Mouse (Mus musculus): ENCODE results near the gene Ccdc14. TPM values are rescaled to one million over a fixed set of nuclear protein-coding genes. Genes with fewer than 3 reads are reported as not detected.
"Not testable (repeated sequence)": the region's sequence is repeated elsewhere in the genome, so short reads cannot be mapped to it uniquely, and the experiment has no call there.

Gene Ccdc14
- polyA plus RNA-seq, 1 experiment: 1.1 TPM

GRCm38 (mm10) chr16:34706019-34706418 lies 15.6 kb downstream of the Ccdc14 start:
- no peak for DNase-seq (ENCODE audit: low read depth in 1 of 2, low spot score in 2 of 2)
- no peak overlapping the region for H3K4me3 ChIP-seq (ENCODE audit: extremely low read depth, insufficient read depth, insufficient read length)
- no peaks in the 10 kb centered on the region for H3K36me3 ChIP-seq (ENCODE audit: control insufficient read depth, insufficient read depth, low read length)
- H3K27ac ChIP-seq (ENCODE audit: insufficient read depth, low read length): peak overlapping the region; percentile 36
- 86% methylated on average over 2 of the region's 2 CpGs for WGBS
- TF ChIP-seq CTCF (IDR thresholded peaks at IDR 0.05; ENCODE audit: extremely low read depth, insufficient read depth, insufficient read length, insufficient replicate concordance) (no peak), POLR2A (IDR thresholded peaks at IDR 0.05; ENCODE audit: low read depth, low read length) (no peak)
- no peaks in the 10 kb centered on the region for H3K27me3 ChIP-seq (ENCODE audit: control insufficient read depth, insufficient read depth, low read length)
- H3K4me1 ChIP-seq (ENCODE audit: control insufficient read depth, insufficient read depth, insufficient read length): no peaks in the 10 kb centered on the region

- TF ChIP-seq POLR2A (IDR thresholded peaks at IDR 0.05; ENCODE audit: low read depth, low read length): no peak
- WGBS: 90% methylated on average over 7 of the region's 7 CpGs
- Histone ChIP-seq H3K4me3 (ENCODE audit: extremely low read depth, insufficient read depth, insufficient read length) (no peak overlapping the region), H3K27ac (ENCODE audit: insufficient read depth, low read length) (peak overlapping the region; percentile 36), H3K4me1 (ENCODE audit: control insufficient read depth, insufficient read depth, insufficient read length) (no peaks in the 10 kb centered on the region), H3K36me3 (ENCODE audit: control insufficient read depth, insufficient read depth, low read length) (no peaks in the 10 kb centered on the region), H3K27me3 (ENCODE audit: control insufficient read depth, insufficient read depth, low read length) (no peaks in the 10 kb centered on the region)
- DNase-seq (ENCODE audit: low read depth in 1 of 2, low spot score in 2 of 2): no peak
These were observed 16.1 kb downstream of the Ccdc14 start for GRCm38 (mm10) chr16:34706487-34706946.

- H3K36me3 ChIP-seq (ENCODE audit: control insufficient read depth, insufficient read depth, low read length): no peaks in the 10 kb centered on the region
- no peaks in the 10 kb centered on the region for H3K4me1 ChIP-seq (ENCODE audit: control insufficient read depth, insufficient read depth, insufficient read length)
- no peak for TF ChIP-seq CTCF (IDR thresholded peaks at IDR 0.05; ENCODE audit: extremely low read depth, insufficient read depth, insufficient read length, insufficient replicate concordance)
- TF ChIP-seq POLR2A (IDR thresholded peaks at IDR 0.05; ENCODE audit: low read depth, low read length): no peak
- H3K27ac ChIP-seq (ENCODE audit: insufficient read depth, low read length): no peak overlapping the region
- no peak overlapping the region for H3K4me3 ChIP-seq (ENCODE audit: extremely low read depth, insufficient read depth, insufficient read length)
- WGBS: 84% methylated on average over 3 of the region's 3 CpGs
- H3K27me3 ChIP-seq (ENCODE audit: control insufficient read depth, insufficient read depth, low read length): no peaks in the 10 kb centered on the region
- DNase-seq (ENCODE audit: low read depth in 1 of 2, low spot score in 2 of 2): no peak
These were observed 21.1 kb downstream of the Ccdc14 start for GRCm38 (mm10) chr16:34711481-34711880.

- Histone ChIP-seq H3K27ac (ENCODE audit: insufficient read depth, low read length) (no peak overlapping the region), H3K36me3 (ENCODE audit: control insufficient read depth, insufficient read depth, low read length) (0 out of 2 replicates have a peak, but pooled peaks cover 2% of the 10 kb centered on the region), H3K4me1 (ENCODE audit: control insufficient read depth, insufficient read depth, insufficient read length) (no peaks in the 10 kb centered on the region), H3K27me3 (ENCODE audit: control insufficient read depth, insufficient read depth, low read length) (no peaks in the 10 kb centered on the region), H3K4me3 (ENCODE audit: extremely low read depth, insufficient read depth, insufficient read length) (no peak overlapping the region)
- WGBS: 93% methylated on average over 3 of the region's 3 CpGs
- no peak for DNase-seq (ENCODE audit: low read depth in 1 of 2, low spot score in 2 of 2)
- no peak for TF ChIP-seq POLR2A (IDR thresholded peaks at IDR 0.05; ENCODE audit: low read depth, low read length)
- TF ChIP-seq CTCF (IDR thresholded peaks at IDR 0.05; ENCODE audit: extremely low read depth, insufficient read depth, insufficient read length, insufficient replicate concordance): no peak
These were observed 34.7 kb downstream of the Ccdc14 start for GRCm38 (mm10) chr16:34725156-34725555.

- not testable (repeated sequence) for H3K27me3 ChIP-seq (ENCODE audit: control insufficient read depth, insufficient read depth, low read length); H3K27ac ChIP-seq (ENCODE audit: insufficient read depth, low read length); H3K4me1 ChIP-seq (ENCODE audit: control insufficient read depth, insufficient read depth, insufficient read length); DNase-seq (ENCODE audit: low read depth in 1 of 2, low spot score in 2 of 2); H3K4me3 ChIP-seq (ENCODE audit: extremely low read depth, insufficient read depth, insufficient read length); H3K36me3 ChIP-seq (ENCODE audit: control insufficient read depth, insufficient read depth, low read length)
These were observed 38.2 kb downstream of the Ccdc14 start for GRCm38 (mm10) chr16:34728610-34729009.

- no peak for DNase-seq (ENCODE audit: low read depth in 1 of 2, low spot score in 2 of 2)
- H3K36me3 ChIP-seq (ENCODE audit: control insufficient read depth, insufficient read depth, low read length): no peaks in the 10 kb centered on the region
- H3K27me3 ChIP-seq (ENCODE audit: control insufficient read depth, insufficient read depth, low read length): no peaks in the 10 kb centered on the region
- no peak overlapping the region for H3K4me3 ChIP-seq (ENCODE audit: extremely low read depth, insufficient read depth, insufficient read length)
- H3K27ac ChIP-seq (ENCODE audit: insufficient read depth, low read length): no peak overlapping the region
- no peak for TF ChIP-seq POLR2A (IDR thresholded peaks at IDR 0.05; ENCODE audit: low read depth, low read length)
- TF ChIP-seq CTCF (IDR thresholded peaks at IDR 0.05; ENCODE audit: extremely low read depth, insufficient read depth, insufficient read length, insufficient replicate concordance): no peak
- no peaks in the 10 kb centered on the region for H3K4me1 ChIP-seq (ENCODE audit: control insufficient read depth, insufficient read depth, insufficient read length)
- WGBS: 87% methylated on average over 1 of the region's 1 CpGs
These were observed 39.0 kb downstream of the Ccdc14 start for GRCm38 (mm10) chr16:34729371-34729770.

- DNase-seq (ENCODE audit: low read depth in 1 of 2, low spot score in 2 of 2): no peak
- Histone ChIP-seq H3K4me1 (ENCODE audit: control insufficient read depth, insufficient read depth, insufficient read length) (no peaks in the 10 kb centered on the region), H3K4me3 (ENCODE audit: extremely low read depth, insufficient read depth, insufficient read length) (no peak overlapping the region), H3K27me3 (ENCODE audit: control insufficient read depth, insufficient read depth, low read length) (no peaks in the 10 kb centered on the region), H3K27ac (ENCODE audit: insufficient read depth, low read length) (no peak overlapping the region), H3K36me3 (ENCODE audit: control insufficient read depth, insufficient read depth, low read length) (no peaks in the 10 kb centered on the region)
- TF ChIP-seq CTCF (IDR thresholded peaks at IDR 0.05; ENCODE audit: extremely low read depth, insufficient read depth, insufficient read length, insufficient replicate concordance): no peak
- TF ChIP-seq POLR2A (IDR thresholded peaks at IDR 0.05; ENCODE audit: low read depth, low read length): no peak
- WGBS: 64% methylated on average over 4 of the region's 4 CpGs
These were observed 48.3 kb downstream of the Ccdc14 start for GRCm38 (mm10) chr16:34738656-34739233.

All from spleen, adult 2 months (tissue).